Mouse (Mus musculus): ENCODE results near the gene B4galt4.
"Not testable (repeated sequence)": the region's sequence is repeated elsewhere in the genome, so short reads cannot be mapped to it uniquely, and the experiment has no call there.

B4galt4 gene

GRCm38 (mm10) chr16:38742113-38742658, at the start of gene B4galt4:
Gene B4galt4, plus strand, starts transcription at chr16:38742264.
- DNase-seq (ENCODE audit: low spot score): no peak

DNA sequence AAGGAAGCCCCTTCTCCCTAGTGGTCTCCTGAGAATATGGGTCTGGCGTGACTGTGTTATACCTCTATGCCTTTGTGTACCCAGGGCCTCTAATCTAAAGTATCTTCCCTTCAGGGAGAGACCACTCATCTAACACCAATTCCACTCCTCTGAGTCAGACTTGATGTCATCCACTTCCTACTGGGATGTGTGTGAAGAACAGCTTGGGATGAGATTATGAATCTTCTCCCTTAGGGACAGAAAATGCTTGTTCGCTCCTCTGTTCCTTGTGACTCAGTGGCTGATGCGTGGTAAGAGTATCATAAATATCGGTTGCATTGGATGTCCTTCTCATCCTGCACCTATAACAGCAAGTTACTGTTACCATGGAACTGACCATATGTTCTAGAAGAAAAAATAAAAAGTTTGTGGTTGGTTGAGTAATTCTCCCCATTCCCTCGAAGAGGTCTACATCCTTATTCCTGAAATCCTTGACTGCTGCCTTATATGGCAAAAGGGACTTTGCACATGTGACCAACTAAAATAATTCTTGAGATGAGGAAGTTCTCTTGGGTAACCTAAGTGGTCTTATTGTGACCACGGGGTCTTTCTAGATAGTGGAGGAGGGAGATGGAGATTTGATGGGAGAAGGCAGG, 47.0 kb upstream of the B4galt4 start:
- DNase-seq (ENCODE audit: low spot score): no peak

GRCm38 (mm10) chr16:38695557-38695956, 46.5 kb upstream of the B4galt4 start:
- no peak for DNase-seq (ENCODE audit: low spot score)

GRCm38 (mm10) chr16:38697611-38698010, 44.5 kb upstream of the B4galt4 start:
- DNase-seq (ENCODE audit: low spot score): no peak

GRCm38 (mm10) chr16:38700392-38701162, 41.5 kb upstream of the B4galt4 start:
- no peak for DNase-seq (ENCODE audit: low spot score)

GRCm38 (mm10) chr16:38701492-38702185, 40.4 kb upstream of the B4galt4 start:
- DNase-seq (ENCODE audit: low spot score): no peak

- no peak for DNase-seq (ENCODE audit: low spot score)
Measured at GRCm38 (mm10) chr16:38702316-38702715, 39.7 kb upstream of the B4galt4 start.

DNA sequence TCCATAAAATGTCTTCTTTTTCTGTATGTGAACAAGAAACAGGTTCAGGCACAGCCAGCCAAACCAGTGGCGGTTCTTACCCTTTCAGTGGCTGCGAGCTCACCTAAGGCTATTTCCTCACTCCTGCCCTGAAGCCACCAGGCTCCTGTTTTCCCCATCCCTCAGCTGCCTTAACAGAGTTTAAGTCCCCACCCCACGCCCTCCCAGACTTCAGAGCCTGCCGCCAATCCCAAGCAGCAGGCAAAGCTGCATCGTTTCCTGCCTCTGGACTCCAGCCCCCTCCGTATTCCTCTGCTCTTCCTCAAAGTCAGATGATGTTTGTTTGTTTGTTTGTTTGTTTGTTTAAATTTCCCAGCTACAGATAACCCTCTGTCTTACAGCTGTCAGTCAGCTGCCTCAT, 38.6 kb upstream of the B4galt4 start:
- DNase-seq (ENCODE audit: low spot score): no peak

DNA sequence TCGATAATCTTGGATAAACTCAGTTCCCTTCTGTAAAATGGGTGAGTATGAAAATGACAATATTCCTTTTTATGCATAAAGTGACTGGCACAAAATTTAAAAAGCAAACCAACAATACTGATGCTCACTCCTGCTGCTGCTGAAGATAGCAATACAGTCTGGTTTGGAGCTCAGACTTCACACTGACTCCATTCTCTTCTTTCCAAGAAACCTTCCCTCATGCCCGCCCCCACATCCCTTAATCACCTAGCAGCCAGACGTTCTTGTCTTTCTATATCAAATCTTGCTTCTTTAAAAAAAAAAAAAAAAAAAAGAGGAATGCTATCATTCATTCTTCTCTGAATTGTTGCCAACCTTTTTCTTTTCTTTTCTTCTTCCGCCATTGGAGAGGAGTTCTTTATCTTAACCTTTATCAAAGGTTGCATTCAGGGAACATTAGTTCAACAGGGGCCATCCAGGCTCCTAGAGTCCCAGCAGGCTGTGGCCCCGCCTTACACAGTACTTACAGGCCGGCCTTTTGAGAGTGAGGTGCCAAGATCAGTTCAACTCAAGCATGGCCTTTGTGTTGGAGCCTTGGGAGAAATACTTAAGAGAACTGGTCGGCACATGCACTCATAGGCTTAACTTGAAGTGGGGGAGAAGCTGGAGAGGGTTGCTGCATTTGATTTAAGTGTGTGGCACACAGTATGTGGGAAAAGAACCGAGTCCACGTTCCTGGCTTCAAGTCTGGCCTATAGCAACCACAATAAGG, 36.4 kb upstream of the B4galt4 start:
- no peak for DNase-seq (ENCODE audit: low spot score)

GRCm38 (mm10) chr16:38706782-38707181, 35.3 kb upstream of the B4galt4 start:
- no peak for DNase-seq (ENCODE audit: low spot score)

- DNase-seq (ENCODE audit: low spot score): no peak
Measured at GRCm38 (mm10) chr16:38708962-38709520, 33.0 kb upstream of the B4galt4 start.

DNA sequence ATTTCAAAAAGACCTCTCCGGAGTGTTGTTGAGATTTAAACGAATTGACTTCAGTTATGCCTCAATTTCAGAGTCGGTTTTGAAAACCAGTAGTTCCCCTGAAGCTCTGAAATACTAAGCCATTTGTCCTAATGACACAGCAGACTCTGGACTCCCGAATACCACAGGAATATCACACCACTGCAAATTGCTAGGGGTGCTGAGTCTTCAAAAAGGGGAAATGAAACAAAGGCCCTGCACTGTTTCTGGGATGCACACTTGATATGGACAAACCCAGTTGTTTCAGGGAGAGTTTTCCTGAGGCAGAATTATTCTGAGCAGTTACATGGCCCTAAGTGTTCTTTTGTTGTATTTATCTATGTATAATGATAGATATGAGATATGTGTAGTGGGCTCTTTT, 30.8 kb upstream of the B4galt4 start:
- DNase-seq (ENCODE audit: low spot score): no peak

- no peak for DNase-seq (ENCODE audit: low spot score)
Measured at GRCm38 (mm10) chr16:38712105-38712504, 30.0 kb upstream of the B4galt4 start.

- DNase-seq (ENCODE audit: low spot score): peak; percentile 6
Measured at GRCm38 (mm10) chr16:38712581-38713403, 29.3 kb upstream of the B4galt4 start, which contains the start of gene Arhgap31. Gene Arhgap31, minus strand, starts transcription at chr16:38713274.

- no peak for DNase-seq (ENCODE audit: low spot score)
Measured at GRCm38 (mm10) chr16:38713404-38714258, 28.4 kb upstream of the B4galt4 start.

GRCm38 (mm10) chr16:38714259-38714526, 27.9 kb upstream of the B4galt4 start:
- DNase-seq (ENCODE audit: low spot score): not testable (repeated sequence)

- no peak for DNase-seq (ENCODE audit: low spot score)
Measured at GRCm38 (mm10) chr16:38721377-38721776, 20.7 kb upstream of the B4galt4 start.

DNA sequence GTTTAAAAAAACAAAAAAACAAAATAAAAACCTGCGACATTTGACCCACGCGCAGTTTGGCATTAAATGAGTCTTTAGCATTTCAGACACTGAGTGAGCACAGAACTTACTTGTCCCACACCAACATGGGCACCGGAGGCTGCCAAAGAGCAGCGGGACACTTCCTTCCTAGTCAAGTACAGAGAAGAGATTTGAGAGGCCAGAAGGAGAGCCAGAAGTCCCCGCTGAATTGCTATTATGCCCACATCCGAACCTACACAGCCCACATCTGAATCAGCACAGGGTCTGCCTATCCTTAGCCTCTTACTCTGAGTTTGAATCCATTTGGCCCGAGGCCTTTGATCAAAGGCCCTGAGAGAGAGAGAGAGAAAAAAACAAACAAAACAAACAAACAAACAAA, 17.8 kb upstream of the B4galt4 start:
- no peak for DNase-seq (ENCODE audit: low spot score)

DNA sequence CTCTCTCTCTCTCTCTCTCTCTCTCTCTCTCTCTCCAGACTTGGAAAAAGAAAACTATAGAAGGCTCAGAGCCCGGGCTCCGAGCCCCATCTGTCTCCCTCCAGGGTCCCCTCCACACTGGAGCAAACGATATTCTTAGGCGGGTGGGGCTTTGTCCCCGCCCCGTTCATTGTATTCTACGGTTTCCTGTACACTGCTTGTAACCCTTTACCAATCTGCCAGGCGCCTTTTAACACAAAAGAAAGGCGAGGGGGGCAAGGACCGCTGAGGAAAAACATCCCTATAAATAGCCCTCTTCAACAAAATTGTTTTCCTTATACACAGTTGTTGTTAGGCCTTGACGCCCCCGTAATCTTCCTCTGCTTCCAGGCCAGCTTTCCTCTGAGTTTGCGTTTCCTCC, 17.1 kb upstream of the B4galt4 start:
- no peak for DNase-seq (ENCODE audit: low spot score)

DNA sequence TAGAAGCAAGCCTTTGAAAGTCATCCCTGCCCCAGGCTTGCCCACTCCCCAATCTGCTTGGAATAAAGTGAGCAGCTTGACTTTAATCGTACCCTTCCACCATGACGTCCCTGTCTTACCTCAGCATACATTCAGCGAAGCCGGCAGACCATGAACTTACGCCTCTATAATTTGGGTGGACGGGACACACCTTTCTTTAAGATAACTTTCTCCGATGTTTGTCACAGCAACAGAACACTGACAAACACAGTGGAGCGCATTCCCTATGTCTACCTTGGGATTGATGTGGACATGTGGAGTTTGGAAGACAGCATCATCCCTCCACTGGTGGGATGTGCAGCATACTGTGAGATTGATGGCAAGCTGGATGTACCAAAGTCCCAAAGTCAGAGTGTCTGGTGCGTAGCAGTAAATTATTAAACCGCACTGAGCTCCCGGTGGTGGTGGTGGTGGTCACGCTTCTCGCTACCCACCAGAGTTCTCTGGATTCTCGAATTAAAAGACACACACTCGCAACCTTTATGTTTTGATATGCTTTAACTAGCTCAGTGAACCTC, 13.4 kb upstream of the B4galt4 start:
- no peak for DNase-seq (ENCODE audit: low spot score)

All from MN1 (cell line).